Mouse (Mus musculus): ENCODE data around the gene Hnrnpa3. TPM values are rescaled to one million over a fixed set of nuclear protein-coding genes. Genes with fewer than 3 reads are reported as not detected.

Hnrnpa3 gene
- total and polyA plus RNA-seq, 3 experiments, result 126 to 437 (median 342) TPM

- TF ChIP-seq MYC (IDR thresholded peaks at IDR 0.05; ENCODE audit: low read depth, low read length), result 0 out of 2 replicates have a peak, but pooled peaks have one; percentile 5
- no peak for TF ChIP-seq CHD2 (IDR thresholded peaks at IDR 0.05; ENCODE audit: low read length)
- TF ChIP-seq ZC3H11A (IDR thresholded peaks at IDR 0.05; ENCODE audit: low read depth, low read length), result no peak
- Histone ChIP-seq H3K9me3 (replicated peaks; ENCODE audit: insufficient read depth, low read length) (no peaks in the 10 kb centered on the region), H3K9ac (ENCODE audit: control insufficient read depth, low read depth, low read length, poor library complexity, severe bottlenecking) (no peak overlapping the region), H3K4me3 (ENCODE audit: control insufficient read depth in 1 of 2, insufficient read depth in 1 of 2, low read depth in 2 of 2, low read length in 2 of 2) (no peak overlapping the region), H3K36me3 (ENCODE audit: control insufficient read depth in 1 of 2, insufficient read depth in 2 of 2, low read length in 2 of 2) (peaks cover 4 to 17% of the 10 kb centered on the region in 2 experiments; a peak in 3 of 4 replicates), H3K79me2 (ENCODE audit: control insufficient read depth, insufficient read depth, low read length, poor library complexity) (no peaks in the 10 kb centered on the region), H3K27me3 (ENCODE audit: control insufficient read depth in 1 of 2, insufficient read depth in 2 of 2, low read length in 2 of 2) (no peaks in the 10 kb centered on the region), H3K27ac (ENCODE audit: control insufficient read depth, low read depth, low read length) (peak overlapping the region; percentile 45; the same call in 1 of the 2 replicates), H3K4me1 (ENCODE audit: control insufficient read depth in 1 of 2, insufficient read depth in 2 of 2, low read length in 2 of 2) (peaks cover 7 to 10% of the 10 kb centered on the region in 2 experiments; a peak in 3 of 4 replicates)
- peak; percentile 50 for DNase-seq (ENCODE audit: low read depth, low spot score)
These were observed 12.2 kb downstream of the Hnrnpa3 start for GRCm38 (mm10) chr2:75671337-75671660.

- no peaks in the 10 kb centered on the region for H3K79me2 ChIP-seq (ENCODE audit: control insufficient read depth, insufficient read depth, low read length, poor library complexity)
- no peaks in the 10 kb centered on the region for H3K27me3 ChIP-seq (ENCODE audit: control insufficient read depth in 1 of 2, insufficient read depth in 2 of 2, low read length in 2 of 2)
- H3K27ac ChIP-seq (ENCODE audit: control insufficient read depth, low read depth, low read length), result no peak overlapping the region
- H3K4me3 ChIP-seq (ENCODE audit: control insufficient read depth in 1 of 2, insufficient read depth in 1 of 2, low read depth in 2 of 2, low read length in 2 of 2), result no peak overlapping the region
- TF ChIP-seq TBP (IDR thresholded peaks at IDR 0.05; ENCODE audit: low read depth, low read length), result no peak
- TF ChIP-seq NRF1 (IDR thresholded peaks at IDR 0.05; ENCODE audit: insufficient read depth, low read depth, low read length, poor library complexity, severe bottlenecking), result no peak
- no peak for TF ChIP-seq RAD21 (IDR thresholded peaks at IDR 0.05; ENCODE audit: low read depth, low read length)
- no peak for TF ChIP-seq POLR2AphosphoS5 (IDR thresholded peaks at IDR 0.05; ENCODE audit: borderline replicate concordance, low read depth, low read length)
- TF ChIP-seq ZMIZ1 (IDR thresholded peaks at IDR 0.05; ENCODE audit: low read depth, low read length), result no peak
- no peak for TF ChIP-seq MAX (IDR thresholded peaks at IDR 0.05; ENCODE audit: low read length)
- TF ChIP-seq SIN3A (IDR thresholded peaks at IDR 0.05; ENCODE audit: low read length), result no peak
- no peak for TF ChIP-seq MEF2A (IDR thresholded peaks at IDR 0.05; ENCODE audit: extremely low read depth, insufficient replicate concordance, low read depth, low read length, poor library complexity, severe bottlenecking)
- TF ChIP-seq MYC (IDR thresholded peaks at IDR 0.05; ENCODE audit: low read depth, low read length), result no peak
- TF ChIP-seq POLR2A (IDR thresholded peaks at IDR 0.05; ENCODE audit: control insufficient read depth in 1 of 2, insufficient read depth in 1 of 2, low read depth in 1 of 2, low read length in 2 of 2, poor library complexity in 1 of 2), result no peak
- no peak for TF ChIP-seq KAT2A (conservative IDR thresholded peaks at IDR 0.05; ENCODE audit: low read depth, low read length)
- TF ChIP-seq UBTF (IDR thresholded peaks at IDR 0.05; ENCODE audit: borderline replicate concordance, insufficient read depth, low read depth, low read length), result no peak
- TF ChIP-seq MAZ (IDR thresholded peaks at IDR 0.05; ENCODE audit: low read depth, low read length), result no peak
- H3K4me1 ChIP-seq (ENCODE audit: control insufficient read depth in 1 of 2, insufficient read depth in 2 of 2, low read length in 2 of 2), result peaks cover 7 to 10% of the 10 kb centered on the region in 2 experiments; a peak in 3 of 4 replicates
- H3K36me3 ChIP-seq (ENCODE audit: control insufficient read depth in 1 of 2, insufficient read depth in 2 of 2, low read length in 2 of 2), result peaks cover 4 to 17% of the 10 kb centered on the region in 2 experiments
- H3K9ac ChIP-seq (ENCODE audit: control insufficient read depth, low read depth, low read length, poor library complexity, severe bottlenecking), result no peak overlapping the region
- no peaks in the 10 kb centered on the region for H3K9me3 ChIP-seq (replicated peaks; ENCODE audit: insufficient read depth, low read length)
- DNase-seq (ENCODE audit: low read depth, low spot score), result peak; percentile 53
These were observed 13.5 kb downstream of the Hnrnpa3 start for GRCm38 (mm10) chr2:75672561-75672960.
